Mouse (Mus musculus) megakaryocyte-erythroid progenitor cell, adult 5-6 weeks (primary cell): ENCODE measurements at regions not wholly inside any gene's neighbourhood (a gene's known extent, or its start where the extent isn't known, plus 50 kb on each side); places are given as distances from the start of the nearest gene placed in this dataset.

Source experiments
- ATAC-seq: replicated peaks from 2 replicates; pipeline ENCODE4 v1.8.0; 2016; ENCODE audit warnings: mild to moderate bottlenecking, inconsistent platforms; ENCODE audit not compliant: severe bottlenecking, poor library complexity, low FRiP score, low TSS enrichment

GRCm38 (mm10) chr7:68580650-68581049 is 168.4 kb downstream of the Arrdc4 start:
- peak; percentile 61; the same call in 1 of the 2 replicates for ATAC-seq

- peak; percentile 83 for ATAC-seq
Measured at GRCm38 (mm10) chr7:68579666-68580065, 169.4 kb downstream of the Arrdc4 start.

- no peak for ATAC-seq
Measured at GRCm38 (mm10) chr7:68579216-68579615, 169.8 kb downstream of the Arrdc4 start.

GRCm38 (mm10) chr7:68571315-68571714 is 177.7 kb downstream of the Arrdc4 start:
- ATAC-seq, result no peak

- ATAC-seq, result no peak
Measured at GRCm38 (mm10) chr7:68568127-68568510, 180.9 kb downstream of the Arrdc4 start.

GRCm38 (mm10) chr7:68567452-68568126 is 181.5 kb downstream of the Arrdc4 start:
- no peak for ATAC-seq

GRCm38 (mm10) chr7:68559440-68560343 is 189.3 kb downstream of the Arrdc4 start:
- no peak for ATAC-seq

- ATAC-seq, result no peak
Measured at GRCm38 (mm10) chr7:68550330-68550729, 198.7 kb downstream of the Arrdc4 start.

- no peak for ATAC-seq
Measured at GRCm38 (mm10) chr7:68548176-68548575, 200.9 kb downstream of the Arrdc4 start.

- ATAC-seq, result no peak
Measured at GRCm38 (mm10) chr7:68544136-68544535, 204.9 kb downstream of the Arrdc4 start.

- no peak for ATAC-seq
Measured at GRCm38 (mm10) chr7:68509096-68509495, 235.5 kb downstream of the Fam169b start.

GRCm38 (mm10) chr7:68491143-68491810 is 217.6 kb downstream of the Fam169b start:
- no peak for ATAC-seq

- no peak for ATAC-seq
Measured at GRCm38 (mm10) chr7:68486676-68487075, 213.0 kb downstream of the Fam169b start.

GRCm38 (mm10) chr7:68482553-68482952 is 208.9 kb downstream of the Fam169b start:
- no peak for ATAC-seq

GRCm38 (mm10) chr7:68480770-68481169 is 207.1 kb downstream of the Fam169b start:
- peak; percentile 70 for ATAC-seq

- no peak for ATAC-seq
Measured at GRCm38 (mm10) chr7:68480336-68480735, 206.7 kb downstream of the Fam169b start.

GRCm38 (mm10) chr7:68478044-68478443 is 204.4 kb downstream of the Fam169b start:
- no peak for ATAC-seq

- ATAC-seq, result no peak
Measured at GRCm38 (mm10) chr7:68472800-68473199, 199.2 kb downstream of the Fam169b start.

GRCm38 (mm10) chr7:68470983-68471382 is 197.3 kb downstream of the Fam169b start:
- ATAC-seq, result no peak

- no peak for ATAC-seq
Measured at GRCm38 (mm10) chr7:68468574-68468973, 194.9 kb downstream of the Fam169b start.
